9 mouse cellular contexts compared by ENCODE assay signal in genomic region chr8:120213939-120214338, GRCm38 (mm10). TPM values are rescaled to one million over a fixed set of nuclear protein-coding genes. Genes with fewer than 3 reads are reported as not detected.
DNase-seq lines count a peak whose midpoint lies in the region; ATAC-seq and TF ChIP-seq lines count a peak whose summit lies in the region.
"Had no signal": no experiment of that assay in that cellular context is flagged by ENCODE, and none has a peak within 500 bp of the region (broad histone marks: within the 10 kb centered on the region; RNA-seq: fewer than 3 reads in every experiment).

No protein-coding gene starts in this region.

- H3K4me1 ChIP-seq in liver, postnatal 0 days (ENCODE audit: insufficient read depth): peaks cover 15% of the 10 kb centered on the region
- peaks cover 29% of the 10 kb centered on the region for H3K4me1 ChIP-seq in liver, embryonic 11.5 days (replicated peaks; ENCODE audit: control insufficient read depth, insufficient read depth, low read length)

- no peaks in the 10 kb centered on the region for H3K27me3 ChIP-seq in liver, postnatal 0 days (ENCODE audit: insufficient read depth, low read length)
- peaks cover 8% of the 10 kb centered on the region; the same call in 1 of the 2 replicates for H3K27me3 ChIP-seq in liver, embryonic 11.5 days (replicated peaks; ENCODE audit: control insufficient read depth, insufficient read depth, low read length)

- no peaks in the 10 kb centered on the region for H3K36me3 ChIP-seq in liver, postnatal 0 days (replicated peaks; ENCODE audit: insufficient read depth, low read length)
- H3K36me3 ChIP-seq in liver, embryonic 11.5 days (ENCODE audit: control insufficient read depth, insufficient read depth, low read length): no peaks in the 10 kb centered on the region

- H3K9me3 ChIP-seq in liver, postnatal 0 days (ENCODE audit: low read length): no peaks in the 10 kb centered on the region
- H3K9me3 ChIP-seq in liver, embryonic 11.5 days (ENCODE audit: control insufficient read depth, low read length): no peaks in the 10 kb centered on the region

- no peak overlapping the region for H3K4me3 ChIP-seq in liver, postnatal 0 days (ENCODE audit: low read depth, low read length)
- no peak overlapping the region for H3K4me3 ChIP-seq in liver, embryonic 11.5 days (ENCODE audit: low read depth, low read length)

- no peak overlapping the region for H3K27ac ChIP-seq in liver, postnatal 0 days (ENCODE audit: low read depth)
- no peak overlapping the region for H3K27ac ChIP-seq in liver, embryonic 11.5 days (ENCODE audit: low read depth, low read length)

- no peak overlapping the region for H3K9ac ChIP-seq in liver, postnatal 0 days (replicated peaks)
- H3K9ac ChIP-seq in liver, embryonic 11.5 days (ENCODE audit: low read depth, low read length): no peak overlapping the region

- WGBS in liver, postnatal 0 days (ENCODE audit: insufficient replicate concordance): 69% methylated on average over 5 of the region's 5 CpGs
- 70% methylated on average over 5 of the region's 5 CpGs for WGBS in liver, embryonic 11.5 days

- TF ChIP-seq EP300 in liver, postnatal 0 days (IDR thresholded peaks at IDR 0.05; ENCODE audit: low read depth): no peak

- no peak for TF ChIP-seq CTCF in liver, postnatal 0 days (IDR thresholded peaks at IDR 0.05; ENCODE audit: low read depth)

- ATAC-seq in liver, postnatal 0 days: peak; percentile 29; the same call in 1 of the 2 replicates
- no peak for ATAC-seq in liver, embryonic 11.5 days (replicated peaks; ENCODE audit: low FRiP score)
- ATAC-seq in activated CD4-positive, CD25-positive, alpha-beta regulatory T cell, adult 4 months: no peak

- DNase-seq in adrenal gland, postnatal 14 days: peak; percentile 66
- DNase-seq in adrenal gland, adult 8-10 months: no peak
- DNase-seq in liver, postnatal 0 days: peak; percentile 36
- no peak for DNase-seq in liver, embryonic 11.5 days (ENCODE audit: low spot score)
- DNase-seq in cerebellum, postnatal 36 days: peak; percentile 94 to 96
- peak; percentile 74 for DNase-seq in heart, postnatal 4 days
- DNase-seq in B cell, adult 2 months: no peak

- no peak overlapping the region for H3K4me2 ChIP-seq in liver, postnatal 0 days (ENCODE audit: low read depth, low read length)
- no peak overlapping the region for H3K4me2 ChIP-seq in liver, embryonic 11.5 days

RNA-seq across cellular contexts. Expression of gene Gse1, which starts 14.3 kb away (rescaled TPM):
- total RNA-seq in adrenal gland, postnatal 14 days (2021): 29.9 and 33.9 TPM in 2 replicates
- 10 to 100 TPM; 30.7 to 64.5 (median 48.4) TPM for total RNA-seq in adrenal gland, adult 8-10 months (2022)
- 7.1 and 7.7 TPM in 2 replicates for polyA plus RNA-seq in liver, postnatal 0 days (2015; fragmentation: Nextera tagmentation; extraction: Ambion mirVana)
- 23.1 and 25.3 TPM in 2 replicates for polyA plus RNA-seq in liver, embryonic 11.5 days (2014; fragmentation: Nextera tagmentation; extraction: Ambion mirVana)
- total RNA-seq in heart, postnatal 4 days (2021): 10 to 100 TPM; 33.5 to 37.4 TPM
- 1 to 10 TPM; 2.9 to 4.1 TPM for polyA plus RNA-seq in activated CD4-positive, CD25-positive, alpha-beta regulatory T cell, adult 4 months (2017; shearing (Covaris generic))

RNA-seq across cellular contexts. Expression of gene Fam92b, which starts 36.7 kb away (rescaled TPM):
- 1.0 and 1.1 TPM in 2 replicates for total RNA-seq in adrenal gland, postnatal 14 days (2021)
- total RNA-seq in adrenal gland, adult 8-10 months (2022): 1 to 10 TPM in 3 of 4 experiments, under 1 TPM in 1; 0.99 to 4.1 (median 2.6) TPM
- polyA plus RNA-seq in liver, postnatal 0 days (2015; fragmentation: Nextera tagmentation; extraction: Ambion mirVana): not detected in 2 replicates
- polyA plus RNA-seq in liver, embryonic 11.5 days (2014; fragmentation: Nextera tagmentation; extraction: Ambion mirVana): 0.27 TPM in 1 of 2 replicates, not detected in the other
- total RNA-seq in heart, postnatal 4 days (2021): not detected
- not detected for polyA plus RNA-seq in activated CD4-positive, CD25-positive, alpha-beta regulatory T cell, adult 4 months (2017; shearing (Covaris generic))
- total RNA-seq: neutrophil, adult 5-6 weeks had no signal

Comparison
In these comparisons a context has a peak if more than half of its experiments do, and no peak if none do; other contexts are left out.
1. DNase-seq: peak in adrenal gland, postnatal 14 days (single experiment), liver, postnatal 0 days (single experiment), cerebellum, postnatal 36 days (2 of 2) and heart, postnatal 4 days (single experiment); none in adrenal gland, adult 8-10 months (single experiment), liver, embryonic 11.5 days (single experiment) and B cell, adult 2 months (0 of 2).